Mouse (Mus musculus) retina, embryonic 14.5 days (tissue): ENCODE results near the gene Nufip2.
"Not testable (repeated sequence)": the region's sequence is repeated elsewhere in the genome, so short reads cannot be mapped to it uniquely, and the experiment has no call there.

ENCODE experiments used
- DNase-seq: peaks from one replicate; pipeline ENCODE4 v3.0.0-alpha.2; 2015; ENCODE audit warnings: low spot score

The Nufip2 gene

GRCm38 (mm10) chr11:77713736-77714135 is 27.8 kb downstream of the Nufip2 start:
- no peak for DNase-seq

DNA sequence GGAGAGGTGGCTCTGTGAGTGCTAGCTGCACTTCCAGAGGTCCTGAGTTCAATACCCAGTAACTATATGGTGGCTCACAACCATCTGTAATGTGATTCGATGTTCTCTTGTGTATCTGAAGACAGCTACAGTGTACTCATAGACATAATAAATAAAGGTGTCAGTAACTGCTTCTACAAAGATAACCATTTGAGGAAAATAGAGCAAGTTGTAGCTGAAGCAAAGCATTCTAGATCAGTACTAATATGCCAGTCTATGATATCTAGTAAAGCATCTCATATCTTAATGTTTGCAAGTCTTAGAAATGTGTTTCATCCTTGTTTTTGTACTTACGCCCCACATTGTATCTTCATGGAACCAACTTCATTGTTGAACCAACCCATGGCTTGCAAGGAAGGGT is 33.1 kb downstream of the Nufip2 start:
- DNase-seq: no peak

DNA sequence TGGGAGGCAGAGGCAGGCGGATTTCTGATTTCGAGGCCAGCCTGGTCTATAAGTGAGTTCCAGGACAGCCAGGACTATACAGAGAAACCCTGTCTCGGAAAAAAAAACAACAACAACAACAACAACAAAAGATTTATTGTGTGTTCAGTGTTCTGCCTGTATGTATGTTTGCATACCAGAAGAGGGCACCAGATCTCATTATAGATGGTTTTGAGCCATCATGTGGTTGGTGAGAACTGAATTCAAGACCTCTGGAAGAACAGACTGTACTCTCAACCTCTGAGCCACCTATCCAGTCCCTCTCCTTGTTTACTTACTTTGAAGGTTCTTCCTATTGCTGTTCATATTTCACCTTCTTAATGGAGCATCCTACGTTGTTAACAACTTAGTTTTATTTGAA is 35.4 kb downstream of the Nufip2 start:
- DNase-seq: no peak

GRCm38 (mm10) chr11:77724766-77725165 is 38.8 kb downstream of the Nufip2 start:
- no peak for DNase-seq

- no peak for DNase-seq
Observed at GRCm38 (mm10) chr11:77725183-77725582, 39.2 kb downstream of the Nufip2 start, which contains the start of gene Cryba1. Cryba1 (minus strand) TSS chr11:77725283.

DNA sequence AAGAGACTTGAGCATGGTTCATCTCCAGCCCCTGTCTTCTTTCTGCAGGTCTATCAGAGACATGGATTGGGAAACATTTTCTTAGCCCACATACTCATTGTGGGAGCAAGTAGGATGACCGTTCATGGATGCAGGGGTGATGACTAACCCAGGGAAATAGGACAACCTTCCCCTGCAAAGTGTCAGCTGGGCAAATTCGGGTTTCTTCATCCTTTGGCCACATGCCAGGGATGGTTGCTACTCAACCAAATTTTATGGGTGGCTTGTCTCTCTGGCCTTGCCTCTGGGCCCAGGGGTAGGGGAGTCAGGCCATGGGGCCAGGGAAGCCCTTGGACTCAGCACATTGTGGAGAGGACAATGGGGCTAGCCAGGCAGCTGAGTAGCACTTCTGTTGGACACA is 42.6 kb downstream of the Nufip2 start:
- DNase-seq: peak; percentile 41

DNA sequence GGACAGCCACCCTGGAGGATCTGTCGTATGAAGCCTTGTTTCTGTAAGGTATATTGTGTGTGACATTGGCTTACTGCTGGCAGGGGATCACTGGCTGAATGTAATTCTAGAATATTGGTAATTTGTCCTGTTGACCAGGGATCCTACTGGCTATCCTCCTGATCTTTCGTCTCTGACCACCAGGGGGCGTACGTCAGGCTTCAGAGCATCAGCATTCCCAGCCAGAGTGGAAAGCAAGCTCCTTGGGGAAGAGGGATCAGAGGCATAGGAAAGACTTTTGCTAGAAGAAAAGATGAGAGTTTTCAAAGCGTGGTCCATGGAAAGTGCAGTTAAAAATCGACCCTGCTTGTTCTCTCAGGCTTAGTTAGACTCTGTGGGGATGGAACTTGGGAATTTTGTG is 51.3 kb downstream of the Nufip2 start:
- DNase-seq: peak; percentile 96

DNA sequence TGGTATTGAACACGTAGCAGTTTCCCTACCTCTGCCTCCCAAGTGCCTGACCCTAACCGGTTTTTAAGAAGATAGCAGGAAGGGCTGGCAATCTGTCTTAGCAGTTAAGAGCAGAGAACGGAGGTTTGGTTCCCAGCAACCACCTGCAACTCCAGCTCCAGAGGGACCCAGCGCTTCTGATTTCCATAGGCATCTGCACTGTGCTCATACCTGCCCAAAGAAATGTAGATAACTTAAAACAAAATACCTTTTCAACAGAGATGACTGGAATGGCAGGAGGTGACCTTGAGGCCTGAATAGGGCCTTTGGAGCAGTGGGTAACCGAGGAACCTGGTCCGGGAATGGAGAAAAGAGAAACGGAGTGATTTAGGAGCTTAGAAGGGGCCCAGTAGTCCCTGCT is 52.6 kb downstream of the Nufip2 start:
- DNase-seq: no peak

DNA sequence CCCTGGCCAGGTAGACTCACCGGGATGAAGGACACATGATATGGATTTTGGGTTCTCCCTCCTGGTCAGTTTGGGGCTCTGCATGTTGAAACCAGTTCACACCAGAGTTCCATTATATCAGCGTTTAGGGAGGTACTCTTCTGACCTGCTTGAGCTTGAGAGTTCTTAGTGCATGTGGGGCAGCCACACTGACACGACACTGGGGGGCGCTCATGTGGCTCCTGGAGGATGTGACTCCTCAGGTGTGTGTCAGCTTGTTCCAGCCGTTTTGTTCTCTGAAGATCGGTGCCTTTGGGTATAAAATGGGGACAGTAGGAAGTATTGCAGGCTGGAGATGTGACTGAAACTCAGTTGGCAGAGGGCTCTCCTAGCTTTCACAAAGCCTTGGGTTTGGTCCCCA is 58.0 kb downstream of the Nufip2 start:
- DNase-seq: no peak

DNA sequence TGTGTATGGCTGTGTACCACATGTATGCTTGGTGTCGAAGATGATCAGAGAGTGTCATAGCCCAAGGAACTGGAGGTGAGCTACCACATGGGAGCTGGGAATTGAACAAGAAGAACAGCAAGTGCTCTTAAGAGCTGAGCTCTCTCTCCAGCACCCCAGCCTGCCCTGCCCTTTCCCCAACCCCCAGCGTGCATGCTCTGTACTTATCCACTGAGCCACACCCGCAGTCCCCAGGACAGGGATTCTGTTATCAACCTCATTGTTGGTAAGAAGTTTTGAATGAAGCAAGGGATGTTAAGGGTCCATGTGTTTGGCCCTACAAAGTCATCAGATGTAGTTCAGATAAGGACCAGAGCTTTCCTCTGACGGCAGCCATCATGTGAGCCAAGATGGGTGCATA is 60.7 kb downstream of the Nufip2 start:
- DNase-seq: no peak

- DNase-seq: not testable (repeated sequence)
Observed at GRCm38 (mm10) chr11:77747103-77747502, 61.1 kb downstream of the Nufip2 start.

DNA sequence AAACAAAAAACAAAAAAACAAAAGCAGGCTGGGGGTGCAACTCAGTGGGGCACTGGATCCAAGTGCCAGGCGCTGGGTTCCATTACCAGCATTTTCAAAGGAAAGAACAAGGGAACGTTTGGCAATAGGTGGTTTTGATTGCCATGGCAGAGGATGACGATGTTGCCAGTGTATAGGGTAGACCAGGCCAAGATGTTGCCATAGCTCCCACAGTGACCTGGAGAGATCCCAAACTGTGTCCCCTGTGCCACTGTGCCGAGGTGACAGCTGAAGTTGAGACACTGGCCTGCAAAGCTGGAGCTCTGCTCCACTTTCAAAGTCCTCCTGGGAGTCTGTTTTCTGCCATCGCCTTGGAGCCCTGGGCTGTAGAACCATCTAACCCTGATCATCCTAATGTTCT is 63.0 kb downstream of the Nufip2 start:
- no peak for DNase-seq

GRCm38 (mm10) chr11:77752525-77752924 is 66.6 kb downstream of the Nufip2 start:
- DNase-seq: no peak

GRCm38 (mm10) chr11:77753469-77753868 is 67.5 kb downstream of the Nufip2 start:
- DNase-seq: no peak

DNA sequence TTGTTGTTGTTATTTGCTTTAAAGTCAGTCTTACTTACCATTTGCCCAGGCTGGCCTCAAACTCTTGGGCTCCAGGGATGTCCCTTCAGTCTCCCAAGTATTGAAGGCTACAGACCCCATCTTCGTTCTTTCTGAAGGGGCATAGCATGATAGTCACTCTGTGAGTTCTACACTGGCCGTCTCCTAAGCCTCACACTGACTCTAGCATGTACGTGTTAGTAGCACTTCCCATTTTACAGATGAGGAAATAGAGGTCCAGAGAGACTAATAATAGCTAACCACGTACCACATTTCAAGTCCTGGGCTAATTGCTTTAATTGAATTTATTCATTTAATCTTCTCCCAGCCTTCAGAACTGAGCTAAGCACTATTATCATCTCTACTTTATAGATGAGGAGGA is 74.1 kb downstream of the Nufip2 start:
- no peak for DNase-seq

DNA sequence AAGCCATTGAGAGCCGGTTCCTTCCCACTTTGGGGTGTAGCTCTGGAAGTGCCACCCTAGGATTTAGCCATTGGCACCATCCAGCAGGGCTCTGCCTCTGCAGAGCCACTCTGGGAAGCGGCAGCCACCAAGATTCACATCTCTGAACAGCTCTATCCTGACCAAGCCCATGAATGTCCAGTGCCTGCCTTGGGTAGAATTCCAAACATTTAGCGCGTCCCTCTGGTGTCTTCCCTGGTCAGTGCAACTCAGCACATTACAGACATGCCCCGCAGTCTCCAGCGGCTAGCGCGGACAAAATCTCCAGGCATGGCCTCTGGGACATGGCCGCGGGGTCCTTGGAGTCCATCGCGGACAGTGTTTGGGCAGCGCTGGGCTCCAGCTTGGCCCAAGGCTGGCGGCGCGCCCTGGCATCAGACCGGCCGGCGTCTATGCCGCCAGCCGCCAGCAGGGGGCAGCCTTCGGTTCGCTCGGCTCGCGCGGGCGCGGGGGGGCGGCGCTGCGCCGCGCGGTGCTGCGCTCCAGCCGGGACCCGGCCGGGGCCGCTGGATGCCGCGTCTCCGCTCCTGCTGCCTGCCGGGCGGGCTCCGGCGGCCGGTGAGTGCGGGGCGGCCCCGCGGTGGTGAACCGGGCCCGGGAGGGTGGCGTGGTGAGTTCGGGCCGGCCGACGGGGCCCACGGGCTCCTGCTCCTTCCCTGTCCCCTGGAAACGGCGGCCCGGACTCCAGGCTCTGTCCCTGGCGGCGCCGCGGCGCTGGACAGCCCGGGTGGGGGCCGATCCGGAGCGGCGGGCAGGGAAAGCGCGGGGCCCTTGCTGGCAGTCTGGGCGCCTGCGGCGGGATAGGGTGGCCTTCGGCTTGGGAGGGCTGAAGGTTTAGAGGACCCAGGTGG is 77.1 kb downstream of the Nufip2 start, which contains the start of gene Myo18a:
Gene Myo18a (plus strand): TSS at position 464 of the 890 bp plus-strand sequence.
- DNase-seq: peak; percentile 96

DNA sequence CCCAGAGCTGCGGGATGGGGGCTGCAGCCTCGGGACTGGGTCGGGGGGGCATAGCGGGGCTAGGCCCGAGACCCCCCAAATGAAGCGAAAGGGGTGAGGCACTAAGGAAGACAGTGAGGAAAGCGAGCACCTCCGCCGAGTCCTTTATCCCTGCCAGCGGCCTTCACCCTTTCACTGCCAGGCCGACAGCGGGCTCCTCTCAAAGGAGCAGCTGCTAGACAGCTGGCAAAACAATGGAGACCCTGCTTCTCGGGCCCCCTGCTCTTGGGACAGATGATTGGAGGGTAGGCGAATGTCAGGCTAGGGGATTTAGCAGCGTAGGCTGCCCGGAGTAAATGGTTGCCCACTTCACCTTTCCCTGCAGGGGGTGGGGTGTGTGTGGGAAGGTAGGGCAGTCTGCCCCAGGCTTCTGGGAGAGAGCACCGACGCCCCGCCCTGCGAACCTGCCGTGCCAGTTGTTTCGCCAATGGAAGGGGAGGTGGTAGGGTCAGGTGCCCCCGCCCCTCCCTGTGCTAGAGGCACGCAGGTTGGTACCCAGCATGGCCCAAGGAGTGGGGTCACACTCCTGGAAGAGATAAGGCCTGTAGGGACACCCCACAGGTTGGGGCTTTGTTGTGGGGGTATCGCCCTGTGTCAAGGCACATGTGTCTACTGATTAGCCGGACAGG is 77.9 kb downstream of the Nufip2 start:
- peak; percentile 77 for DNase-seq

DNA sequence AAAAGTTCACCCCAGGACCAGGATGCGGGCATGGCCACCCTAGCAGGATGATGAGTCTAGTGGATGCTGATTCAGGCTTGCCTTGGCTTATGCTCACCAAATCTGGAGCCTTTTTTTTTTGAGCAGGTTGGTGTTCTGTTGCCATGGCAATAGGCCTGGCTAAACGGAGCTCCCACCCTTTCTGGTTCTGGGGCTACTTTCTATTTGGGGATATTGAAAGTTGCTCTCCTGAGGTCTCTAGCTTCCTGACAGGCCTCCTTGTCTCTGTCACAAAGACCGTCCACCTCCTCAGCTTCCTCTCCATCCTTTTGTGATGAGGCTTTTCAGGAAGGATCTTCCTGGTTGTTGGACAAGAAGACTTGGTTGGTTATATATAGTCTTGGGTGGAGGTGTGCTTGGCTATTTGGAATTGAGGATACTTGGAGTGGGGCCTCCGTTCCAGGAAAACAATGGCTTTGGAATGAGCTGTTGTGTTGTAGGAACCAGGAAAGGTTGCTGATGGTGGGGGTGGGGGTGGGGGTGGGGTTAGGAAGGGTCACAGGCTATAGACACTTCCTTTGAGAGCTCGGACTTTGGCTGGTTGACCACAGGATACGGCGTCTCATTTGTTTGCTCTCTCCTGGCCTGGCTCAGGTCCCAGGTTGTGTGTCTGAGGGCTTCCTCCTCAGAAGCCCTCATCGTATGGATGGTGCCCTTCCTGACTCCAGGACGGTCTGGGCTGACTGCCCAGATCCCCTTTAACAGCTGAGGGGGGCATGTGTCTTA is 78.9 kb downstream of the Nufip2 start:
- DNase-seq: no peak

DNA sequence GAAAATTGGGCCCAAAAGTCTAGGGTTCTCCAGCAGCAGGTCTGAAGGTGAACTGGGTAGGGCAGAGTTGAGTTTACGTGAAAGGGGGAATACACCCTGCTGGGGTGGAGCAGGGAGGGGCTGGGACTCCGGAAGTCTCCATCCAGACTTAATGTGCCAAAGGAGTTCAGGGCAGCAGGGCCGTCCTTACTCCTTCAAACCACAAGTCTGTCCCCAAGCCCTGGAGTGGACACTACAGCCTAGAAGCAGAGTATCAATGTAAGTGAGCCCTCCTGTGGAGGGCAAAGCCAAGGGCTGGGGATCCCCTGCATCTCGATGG is 79.5 kb downstream of the Nufip2 start:
- no peak for DNase-seq

DNA sequence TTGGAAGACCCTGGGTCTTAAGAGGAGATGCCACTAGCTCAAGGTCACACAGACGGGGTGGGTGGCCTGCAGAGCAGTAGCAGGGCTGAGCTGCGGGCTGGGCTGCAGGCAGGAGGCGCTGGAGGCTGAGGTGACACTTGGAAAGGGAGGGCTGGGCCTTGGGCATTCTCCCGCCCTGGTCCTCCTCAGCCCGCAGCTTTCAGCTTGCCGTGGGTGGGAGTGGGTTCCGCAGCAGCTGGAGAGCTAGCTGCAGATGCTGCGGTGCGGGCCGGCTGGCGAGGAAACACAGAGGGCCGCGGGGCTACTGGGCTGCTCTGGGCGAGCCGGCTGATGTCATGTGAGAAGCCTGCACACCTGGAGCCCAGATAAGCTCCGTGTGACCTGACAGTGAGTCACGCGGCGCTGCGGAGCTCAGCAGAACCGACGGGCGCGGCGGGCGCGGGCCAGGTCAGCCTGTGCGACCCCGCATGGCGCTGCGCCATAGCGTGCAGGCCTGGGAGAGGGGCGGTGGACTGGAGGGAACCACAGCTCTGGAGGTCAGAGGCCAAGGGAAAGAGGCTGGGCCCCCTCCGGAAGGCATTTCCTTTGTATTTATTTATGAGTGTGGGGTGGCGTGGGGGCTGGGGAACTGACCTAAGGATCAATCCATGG is 80.5 kb downstream of the Nufip2 start:
- DNase-seq: peak; percentile 69

GRCm38 (mm10) chr11:77769496-77769895 is 83.5 kb downstream of the Nufip2 start:
- DNase-seq: no peak

DNA sequence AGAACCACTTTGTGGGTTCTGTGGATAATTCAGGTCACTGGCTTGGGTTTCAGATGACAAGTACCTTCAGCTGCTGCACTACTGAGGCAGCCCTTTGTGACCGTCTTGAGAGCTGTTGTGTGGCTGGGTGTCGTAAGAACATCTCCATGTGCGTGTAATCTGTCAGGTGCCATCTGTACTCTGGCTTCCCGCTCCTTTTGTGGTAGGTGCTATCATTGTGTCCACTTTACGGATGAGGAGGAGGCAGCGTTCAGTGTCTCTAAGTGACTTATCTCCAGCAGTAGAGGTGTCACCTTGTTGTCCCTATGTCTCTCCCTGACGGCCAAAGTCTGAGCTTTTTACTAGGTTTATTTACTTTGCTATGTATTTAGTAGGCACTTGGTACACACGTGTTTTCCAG is 84.4 kb downstream of the Nufip2 start:
- no peak for DNase-seq
